Mouse (Mus musculus) gastrocnemius, adult 2 months (tissue): ENCODE measurements at regions not wholly inside any gene's neighbourhood (a gene's known extent, or its start where the extent isn't known, plus 50 kb on each side); places are given as distances from the start of the nearest gene placed in this dataset.

Experiments
- DNase-seq: peaks from one replicate; pipeline ENCODE4 v3.0.0; 2022
- H3K27ac ChIP-seq: fragments of 200-600 bp; 2 replicates; pipeline ENCODE4 v1.8.1; 2022; ENCODE audit warnings: mild to moderate bottlenecking
- H3K4me3 ChIP-seq: fragments of 200-600 bp; 2 replicates; pipeline ENCODE4 v1.8.1; 2022; ENCODE audit warnings: mild to moderate bottlenecking, moderate library complexity
- CTCF ChIP-seq: fragments of 200-600 bp; IDR thresholded peaks from 2 replicates; pipeline ENCODE4 v1.8.1; 2022; ENCODE audit warnings: antibody characterized with exemption, mild to moderate bottlenecking, moderate library complexity
- intact Hi-C: fragments of 180-260 bp; cut with DNase I; formaldehyde crosslinking; loops from one replicate; pipeline ENCODE4 v1.15.1; 2025

GRCm38 (mm10) chr11:31755858-31756257 is 84.2 kb upstream of the Bod1 start:
- DNase-seq: no peak
- intact Hi-C loops: no loop called here
- no peak for TF ChIP-seq CTCF
- Histone ChIP-seq H3K4me3 (no peak overlapping the region), H3K27ac (peak overlapping the region; percentile 63)

- TF ChIP-seq CTCF: no peak
- intact Hi-C loops: no loop called here
- Histone ChIP-seq H3K4me3 (no peak overlapping the region), H3K27ac (peak overlapping the region; percentile 63)
- DNase-seq: no peak
Observed at GRCm38 (mm10) chr11:31756355-31757145, 84.9 kb upstream of the Bod1 start.

- TF ChIP-seq CTCF: no peak; the same call in 1 of the 2 replicates
- Histone ChIP-seq H3K27ac (peak overlapping the region; percentile 58), H3K4me3 (no peak overlapping the region)
- intact Hi-C loops: no loop called here
- no peak for DNase-seq
Observed at GRCm38 (mm10) chr11:31759868-31760765, 88.4 kb upstream of the Bod1 start.

- intact Hi-C loops: no loop called here
- no peak for TF ChIP-seq CTCF
Observed at GRCm38 (mm10) chr11:31763856-31764255, 92.2 kb upstream of the Bod1 start.

GRCm38 (mm10) chr11:31766296-31766695 is 94.6 kb upstream of the Bod1 start:
- no peak overlapping the region for H3K4me3 ChIP-seq
- no peak for TF ChIP-seq CTCF
- intact Hi-C loops: loop anchor here (1.0 to 5.0 kb wide), 2 partner anchors 49 to 74 kb away; no protein-coding TSS in a partner anchor
- DNase-seq: peak; percentile 85
- peak overlapping the region; percentile 79 for H3K27ac ChIP-seq

More at GRCm38 (mm10) chr11:31763856-31764255, 92.2 kb upstream of the Bod1 start:
- no peak overlapping the region for H3K4me3 ChIP-seq
- DNase-seq: no peak
- H3K27ac ChIP-seq: peak overlapping the region; percentile 70

- Histone ChIP-seq H3K4me3 (no peak overlapping the region), H3K27ac (peak overlapping the region; percentile 79)
- intact Hi-C loops: loop anchor here (5.0 kb wide), 1 partner anchor 76 kb away; no protein-coding TSS in a partner anchor
- DNase-seq: no peak
- no peak for TF ChIP-seq CTCF
Observed at GRCm38 (mm10) chr11:31767727-31768495, 96.2 kb upstream of the Bod1 start.

- peak overlapping the region; percentile 93 for H3K27ac ChIP-seq
- no peak for TF ChIP-seq CTCF
- intact Hi-C loops: loop anchor here (5.0 kb wide), 1 partner anchor 78 kb away; no protein-coding TSS in a partner anchor
Observed at GRCm38 (mm10) chr11:31769804-31770654, 98.3 kb upstream of the Bod1 start.

GRCm38 (mm10) chr11:31770881-31771280 is 99.2 kb upstream of the Bod1 start:
- peak; percentile 63 for DNase-seq
- no peak for TF ChIP-seq CTCF
- intact Hi-C loops: no loop called here
- Histone ChIP-seq H3K27ac (peak overlapping the region; percentile 93), H3K4me3 (peak overlapping the region; percentile 31)

More at GRCm38 (mm10) chr11:31769804-31770654, 98.3 kb upstream of the Bod1 start:
- H3K4me3 ChIP-seq: 0 out of 2 replicates have a peak overlapping the region, but pooled peaks have one; percentile 3
- DNase-seq: peak; percentile 90

GRCm38 (mm10) chr11:31771491-31772439 is 100.1 kb upstream of the Bod1 start:
- Histone ChIP-seq H3K4me3 (peak overlapping the region; percentile 31; the same call in 1 of the 2 replicates), H3K27ac (peak overlapping the region; percentile 93)
- intact Hi-C loops: loop anchor here (2.0 kb wide), 1 partner anchor 61 kb away; no protein-coding TSS in a partner anchor
- DNase-seq: peak; percentile 51
- no peak for TF ChIP-seq CTCF

GRCm38 (mm10) chr11:31777531-31777930 is 94.5 kb upstream of the Cpeb4 start:
- H3K27ac ChIP-seq: peak overlapping the region; percentile 73
- no peak for TF ChIP-seq CTCF
- intact Hi-C loops: no loop called here
- H3K4me3 ChIP-seq: no peak overlapping the region
- no peak for DNase-seq
